Mouse (Mus musculus): ENCODE measurements around the gene Kctd12.

GRCm38 (mm10) chr14:102962019-102962418, 20.4 kb downstream of the Kctd12 start:
- no peak for TF ChIP-seq CTCF (IDR thresholded peaks at IDR 0.05; ENCODE audit: control insufficient read depth, insufficient read depth, insufficient replicate concordance, low read depth, low read length)
- TF ChIP-seq POLR2A (IDR thresholded peaks at IDR 0.05; ENCODE audit: control insufficient read depth, low read depth, low read length) = no peak
